Mouse (Mus musculus) liver, embryonic 14.5 days (tissue): ENCODE data around the gene Col4a2. TPM values are rescaled to one million over a fixed set of nuclear protein-coding genes. Genes with fewer than 3 reads are reported as not detected.

Source experiments
- ATAC-seq: fragments of 200-750 bp; cut with Nextera tagmentation; 2 replicates; pipeline ENCODE4 v1.8.0; 2017; ENCODE audit warnings: moderate number of reproducible peaks, mild to moderate bottlenecking, moderate library complexity; ENCODE audit not compliant: insufficient read depth
- DNase-seq, 3 experiments: peaks; one replicate each; pipeline ENCODE4 v3.0.0-alpha.2; 2012 to 2013; ENCODE audit warnings: low read depth in 3 of 3, low spot score in 3 of 3
- H3K27ac ChIP-seq: fragments of 300-500 bp; sonication (generic); 2 replicates; pipeline ENCODE4 v1.5.1; 2014; ENCODE audit warnings: moderate library complexity, mild to moderate bottlenecking, control low read depth, inconsistent platforms
- H3K27me3 ChIP-seq: fragments of 300-500 bp; sonication (generic); 2 replicates; pipeline ENCODE4 v1.6.1; 2014; ENCODE audit warnings: mild to moderate bottlenecking, low read length, moderate library complexity; ENCODE audit not compliant: control insufficient read depth, insufficient read depth
- H3K36me3 ChIP-seq: fragments of 300-500 bp; sonication (generic); replicated peaks from 2 replicates; pipeline ENCODE4 v1.6.1; 2014; ENCODE audit warnings: low read depth; ENCODE audit not compliant: control insufficient read depth, insufficient read depth
- H3K4me1 ChIP-seq, 2 experiments: fragments of 200-500 bp in 1 of 2; fragments of 300-500 bp in 1 of 2; sonication (generic) in 1 of 2; replicated peaks; 2 replicates each; pipeline ENCODE4 v1.6.1; 2012 to 2014; ENCODE audit warnings: antibody characterized with exemption in 1 of 2, inconsistent platforms in 1 of 2, low read length in 1 of 2; ENCODE audit not compliant: control insufficient read depth in 2 of 2, insufficient read depth in 2 of 2
- H3K4me2 ChIP-seq: fragments of 300-500 bp; sonication (generic); 2 replicates; pipeline ENCODE4 v1.6.1; 2014; ENCODE audit warnings: low read depth, mild to moderate bottlenecking, control low read depth, moderate library complexity
- H3K4me3 ChIP-seq, 2 experiments: fragments of 200-500 bp in 1 of 2; fragments of 300-500 bp in 1 of 2; sonication (generic) in 1 of 2; 2 replicates each; pipeline ENCODE4 v1.5.1; 2012 to 2014; ENCODE audit warnings: low read depth in 2 of 2, low read length in 2 of 2, mild to moderate bottlenecking in 2 of 2, control low read depth in 1 of 2, inconsistent platforms in 1 of 2, moderate library complexity in 1 of 2; ENCODE audit not compliant: insufficient read depth in 1 of 2
- H3K9ac ChIP-seq: fragments of 300-500 bp; sonication (generic); replicated peaks from 2 replicates; pipeline ENCODE4 v1.6.1; 2014; ENCODE audit warnings: mild to moderate bottlenecking, control low read depth, moderate library complexity
- H3K9me3 ChIP-seq: fragments of 300-500 bp; sonication (generic); 2 replicates; pipeline ENCODE4 v1.6.1; 2016; ENCODE audit warnings: low read length, mixed read lengths; ENCODE audit not compliant: control insufficient read depth
- CTCF ChIP-seq: IDR thresholded peaks from 2 replicates; pipeline ENCODE4 v1.5.1; 2016; ENCODE audit warnings: antibody characterized with exemption, low read depth, control low read depth
- EP300 ChIP-seq: IDR thresholded peaks from 2 replicates; pipeline ENCODE4 v1.6.1; 2016; ENCODE audit warnings: antibody characterized with exemption, low read depth
- WGBS: fragments of 180-500 bp; shearing (Covaris S2); extraction: QIAGEN DNeasy Blood & Tissue Kit; methylation state at CpG from one replicate; pipeline ENCODE4 v1.1.7; 2014; ENCODE audit not compliant: insufficient replicate concordance; 5-methylcytosine and 5-hydroxymethylcytosine counted together
- polyA plus RNA-seq, 2 experiments: library from polyadenylated mRNA; depleted of rRNA in 1 of 2; stranded (reverse) in 1 of 2; unstranded in 1 of 2; fragments of >200 nt; fragmentation: Nextera tagmentation in 1 of 2; extraction: Ambion mirVana in 1 of 2; gene quantifications; 2 replicates each; pipeline versions ENCODE4 v1.2.1 to v1.2.3; 2012 to 2014

Col4a2 gene
- polyA plus RNA-seq, 2 experiments: 4.7 to 4.9 TPM

- WGBS: 32% methylated on average over 5 of the region's 5 CpGs
- Histone ChIP-seq H3K9ac (no peak overlapping the region), H3K36me3 (no peaks in the 10 kb centered on the region), H3K9me3 (no peaks in the 10 kb centered on the region), H3K27ac (no peak overlapping the region), H3K27me3 (peaks cover 33% of the 10 kb centered on the region), H3K4me3 (no peak overlapping the region), H3K4me2 (no peak overlapping the region), H3K4me1 (0 out of 4 replicates have a peak, but pooled peaks cover 0 to 3% of the 10 kb centered on the region in 2 experiments)
- DNase-seq (no peak), ATAC-seq (no peak)
- no peak for TF ChIP-seq CTCF
Measured at GRCm38 (mm10) chr8:11309226-11309625, 3.4 kb upstream of the Col4a2 start.

GRCm38 (mm10) chr8:11310049-11310448 lies 2.6 kb upstream of the Col4a2 start:
- ATAC-seq (no peak), DNase-seq (no peak)
- Histone ChIP-seq H3K4me3 (no peak overlapping the region), H3K36me3 (no peaks in the 10 kb centered on the region), H3K4me2 (no peak overlapping the region), H3K27ac (no peak overlapping the region), H3K9me3 (no peaks in the 10 kb centered on the region), H3K27me3 (peaks cover 37% of the 10 kb centered on the region), H3K4me1 (0 out of 4 replicates have a peak, but pooled peaks cover 0 to 3% of the 10 kb centered on the region in 2 experiments), H3K9ac (no peak overlapping the region)
- TF ChIP-seq EP300 (no peak), CTCF (no peak)
- 45% methylated on average over 2 of the region's 2 CpGs for WGBS

GRCm38 (mm10) chr8:11311681-11312348 lies 790 bp upstream of the Col4a2 start:
- Histone ChIP-seq H3K9ac (no peak overlapping the region), H3K4me3 (peak overlapping the region; percentile 48 to 52), H3K27ac (no peak overlapping the region), H3K9me3 (no peaks in the 10 kb centered on the region), H3K27me3 (peaks cover 37% of the 10 kb centered on the region), H3K4me1 (0 out of 4 replicates have a peak, but pooled peaks cover 0 to 3% of the 10 kb centered on the region in 2 experiments), H3K36me3 (no peaks in the 10 kb centered on the region), H3K4me2 (peak overlapping the region; percentile 54)
- TF ChIP-seq CTCF (no peak), EP300 (no peak)
- DNase-seq: no peak
- ATAC-seq: no peak
- WGBS: 5% methylated on average over 34 of the region's 34 CpGs

DNA sequence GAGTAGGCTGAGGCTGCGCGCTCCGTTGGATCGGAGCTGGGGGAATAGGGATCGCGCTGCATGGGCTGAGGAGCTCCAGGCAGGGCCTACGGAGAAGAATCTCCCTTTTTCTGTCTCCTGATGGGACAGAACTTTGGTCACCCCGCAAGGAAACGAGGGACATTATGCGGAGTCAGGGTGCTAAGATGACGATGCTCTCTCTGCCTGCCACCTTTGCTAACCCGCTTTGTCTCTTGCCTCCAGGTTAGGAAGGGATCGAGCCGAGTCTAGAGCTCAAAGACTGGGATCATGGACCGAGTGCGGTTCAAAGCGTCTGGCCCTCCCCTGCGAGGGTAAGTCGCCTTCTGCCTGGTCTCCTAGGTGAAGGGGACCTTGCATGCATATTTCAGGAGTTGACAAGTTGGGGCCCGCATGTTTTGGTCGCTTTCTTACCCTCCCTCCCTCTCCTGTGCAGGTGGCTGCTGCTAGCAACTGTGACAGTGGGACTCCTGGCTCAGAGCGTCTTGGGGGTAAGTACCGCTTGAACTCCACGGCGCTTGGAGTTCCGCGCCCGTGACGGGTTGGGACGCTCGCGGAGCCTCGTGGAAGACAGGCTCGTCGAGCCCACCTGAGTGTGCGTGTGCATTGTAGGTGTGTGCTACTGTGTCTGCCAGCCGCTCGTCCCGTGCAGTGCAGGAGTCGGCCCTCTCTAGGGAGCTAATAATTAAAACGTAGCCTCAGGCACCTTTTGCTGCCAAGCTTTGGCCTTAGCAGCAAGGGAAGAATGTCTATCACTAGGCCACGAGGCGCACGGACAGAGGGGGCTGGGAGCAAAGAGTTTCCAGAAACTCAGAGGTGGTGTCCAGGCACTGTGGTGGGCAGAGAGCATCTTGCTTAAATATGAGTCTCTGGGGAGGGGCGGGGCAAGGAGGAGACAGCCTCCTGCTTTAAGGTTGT lies 839 bp downstream of the Col4a2 start:
- H3K9me3 ChIP-seq: no peaks in the 10 kb centered on the region
- WGBS: 7% methylated on average over 45 of the region's 45 CpGs
- H3K27me3 ChIP-seq: peaks cover 37% of the 10 kb centered on the region
- no peaks in the 10 kb centered on the region for H3K4me1 ChIP-seq
- no peaks in the 10 kb centered on the region for H3K36me3 ChIP-seq
- H3K27ac ChIP-seq: no peak overlapping the region
- H3K4me2 ChIP-seq: peak overlapping the region; percentile 54
- no peak for DNase-seq
- H3K4me3 ChIP-seq: peak overlapping the region; percentile 47 to 48
- ATAC-seq: no peak
- no peak overlapping the region for H3K9ac ChIP-seq
- TF ChIP-seq CTCF (no peak), EP300 (no peak)

GRCm38 (mm10) chr8:11314613-11315012 lies 2.0 kb downstream of the Col4a2 start:
- no peaks in the 10 kb centered on the region for H3K4me1 ChIP-seq
- WGBS: 68% methylated on average over 8 of the region's 8 CpGs
- ATAC-seq (no peak), DNase-seq (no peak)
- no peak overlapping the region for H3K27ac ChIP-seq
- TF ChIP-seq EP300: no peak
- TF ChIP-seq CTCF: no peak
- H3K9me3 ChIP-seq: no peaks in the 10 kb centered on the region
- H3K27me3 ChIP-seq: peaks cover 37% of the 10 kb centered on the region
- no peak overlapping the region for H3K4me2 ChIP-seq
- H3K9ac ChIP-seq: no peak overlapping the region
- no peak overlapping the region for H3K4me3 ChIP-seq
- no peaks in the 10 kb centered on the region for H3K36me3 ChIP-seq
